Mouse (Mus musculus): ENCODE measurements around the gene Gigyf1. TPM values are rescaled to one million over a fixed set of nuclear protein-coding genes. Genes with fewer than 3 reads are reported as not detected.

Gigyf1 gene
- polyA plus RNA-seq, 1 experiment from 2014 or later, result 11.9 TPM

- peaks cover 11% of the 10 kb centered on the region for H3K4me1 ChIP-seq (ENCODE audit: insufficient read depth, low read length)
- peaks cover 91% of the 10 kb centered on the region for H3K36me3 ChIP-seq (ENCODE audit: insufficient read depth, low read length)
- H3K9me3 ChIP-seq (ENCODE audit: low read length), result no peaks in the 10 kb centered on the region
- H3K4me3 ChIP-seq (ENCODE audit: low read length), result no peak overlapping the region
- no peak overlapping the region for H3K4me2 ChIP-seq (replicated peaks; ENCODE audit: low read depth, low read length)
- no peak overlapping the region for H3K27ac ChIP-seq (ENCODE audit: low read length)
- WGBS, result 73% methylated on average over 16 of the region's 16 CpGs
- no peak for ATAC-seq (ENCODE audit: low FRiP score, low TSS enrichment)
- H3K27me3 ChIP-seq (ENCODE audit: insufficient read depth, low read length), result no peaks in the 10 kb centered on the region
- H3K9ac ChIP-seq (replicated peaks; ENCODE audit: low read length), result no peak overlapping the region
Observed at GRCm38 (mm10) chr5:137525511-137525910, 7.2 kb downstream of the Gigyf1 start.

GRCm38 (mm10) chr5:137526192-137526936 is 8.0 kb downstream of the Gigyf1 start:
- Histone ChIP-seq H3K9me3 (ENCODE audit: low read length) (no peaks in the 10 kb centered on the region), H3K36me3 (ENCODE audit: insufficient read depth, low read length) (peaks cover 83% of the 10 kb centered on the region), H3K9ac (replicated peaks; ENCODE audit: low read length) (no peak overlapping the region), H3K27ac (ENCODE audit: low read length) (0 out of 2 replicates have a peak overlapping the region, but pooled peaks have one; percentile 4), H3K4me1 (ENCODE audit: insufficient read depth, low read length) (peaks cover 12% of the 10 kb centered on the region), H3K4me3 (ENCODE audit: low read length) (no peak overlapping the region), H3K27me3 (ENCODE audit: insufficient read depth, low read length) (no peaks in the 10 kb centered on the region), H3K4me2 (replicated peaks; ENCODE audit: low read depth, low read length) (no peak overlapping the region)
- WGBS, result 38% methylated on average over 16 of the region's 16 CpGs
- ATAC-seq (ENCODE audit: low FRiP score, low TSS enrichment), result no peak

GRCm38 (mm10) chr5:137527413-137527812 is 9.1 kb downstream of the Gigyf1 start:
- Histone ChIP-seq H3K27ac (ENCODE audit: low read length) (no peak overlapping the region), H3K36me3 (ENCODE audit: insufficient read depth, low read length) (peaks cover 72% of the 10 kb centered on the region), H3K4me3 (ENCODE audit: low read length) (no peak overlapping the region), H3K9me3 (ENCODE audit: low read length) (no peaks in the 10 kb centered on the region), H3K27me3 (ENCODE audit: insufficient read depth, low read length) (no peaks in the 10 kb centered on the region), H3K9ac (replicated peaks; ENCODE audit: low read length) (no peak overlapping the region), H3K4me1 (ENCODE audit: insufficient read depth, low read length) (peaks cover 12% of the 10 kb centered on the region), H3K4me2 (replicated peaks; ENCODE audit: low read depth, low read length) (no peak overlapping the region)
- 56% methylated on average over 1 of the region's 1 CpGs for WGBS
- ATAC-seq (ENCODE audit: low FRiP score, low TSS enrichment), result no peak

GRCm38 (mm10) chr5:137528247-137528968 is 10.1 kb downstream of the Gigyf1 start:
- Histone ChIP-seq H3K4me1 (ENCODE audit: insufficient read depth, low read length) (peaks cover 12% of the 10 kb centered on the region), H3K4me3 (ENCODE audit: low read length) (no peak overlapping the region), H3K27me3 (ENCODE audit: insufficient read depth, low read length) (no peaks in the 10 kb centered on the region), H3K9me3 (ENCODE audit: low read length) (no peaks in the 10 kb centered on the region), H3K27ac (ENCODE audit: low read length) (no peak overlapping the region), H3K36me3 (ENCODE audit: insufficient read depth, low read length) (peaks cover 62% of the 10 kb centered on the region), H3K9ac (replicated peaks; ENCODE audit: low read length) (no peak overlapping the region), H3K4me2 (replicated peaks; ENCODE audit: low read depth, low read length) (no peak overlapping the region)
- 78% methylated on average over 22 of the region's 22 CpGs for WGBS
- no peak for ATAC-seq (ENCODE audit: low FRiP score, low TSS enrichment)

- no peaks in the 10 kb centered on the region for H3K27me3 ChIP-seq (ENCODE audit: insufficient read depth, low read length)
- WGBS, result 67% methylated on average over 15 of the region's 15 CpGs
- H3K9me3 ChIP-seq (ENCODE audit: low read length), result no peaks in the 10 kb centered on the region
- H3K9ac ChIP-seq (replicated peaks; ENCODE audit: low read length), result no peak overlapping the region
- no peak for ATAC-seq (ENCODE audit: low FRiP score, low TSS enrichment)
- H3K4me2 ChIP-seq (replicated peaks; ENCODE audit: low read depth, low read length), result no peak overlapping the region
- no peak overlapping the region for H3K27ac ChIP-seq (ENCODE audit: low read length)
- H3K4me1 ChIP-seq (ENCODE audit: insufficient read depth, low read length), result peaks cover 15% of the 10 kb centered on the region
- peaks cover 53% of the 10 kb centered on the region for H3K36me3 ChIP-seq (ENCODE audit: insufficient read depth, low read length)
- no peak overlapping the region for H3K4me3 ChIP-seq (ENCODE audit: low read length)
Observed at GRCm38 (mm10) chr5:137529221-137529995, 11.1 kb downstream of the Gigyf1 start.

GRCm38 (mm10) chr5:137530075-137530474 is 11.7 kb downstream of the Gigyf1 start:
- Histone ChIP-seq H3K4me2 (replicated peaks; ENCODE audit: low read depth, low read length) (peak overlapping the region; percentile 93), H3K36me3 (ENCODE audit: insufficient read depth, low read length) (peaks cover 46% of the 10 kb centered on the region), H3K27me3 (ENCODE audit: insufficient read depth, low read length) (no peaks in the 10 kb centered on the region), H3K9ac (replicated peaks; ENCODE audit: low read length) (peak overlapping the region; percentile 89), H3K4me1 (ENCODE audit: insufficient read depth, low read length) (peaks cover 15% of the 10 kb centered on the region), H3K9me3 (ENCODE audit: low read length) (no peaks in the 10 kb centered on the region), H3K27ac (ENCODE audit: low read length) (peak overlapping the region; percentile 94; the same call in 1 of the 2 replicates), H3K4me3 (ENCODE audit: low read length) (peak overlapping the region; percentile 68)
- WGBS, result 64% methylated on average over 8 of the region's 8 CpGs
- no peak for ATAC-seq (ENCODE audit: low FRiP score, low TSS enrichment)

- H3K9me3 ChIP-seq (ENCODE audit: low read length), result no peaks in the 10 kb centered on the region
- peak overlapping the region; percentile 68 for H3K4me3 ChIP-seq (ENCODE audit: low read length)
- H3K36me3 ChIP-seq (ENCODE audit: insufficient read depth, low read length), result peaks cover 39% of the 10 kb centered on the region
- H3K4me2 ChIP-seq (replicated peaks; ENCODE audit: low read depth, low read length), result peak overlapping the region; percentile 93
- H3K27ac ChIP-seq (ENCODE audit: low read length), result peak overlapping the region; percentile 94
- WGBS, result under 1% methylated on average over 37 of the region's 46 CpGs
- H3K9ac ChIP-seq (replicated peaks; ENCODE audit: low read length), result peak overlapping the region; percentile 89
- peaks cover 15% of the 10 kb centered on the region for H3K4me1 ChIP-seq (ENCODE audit: insufficient read depth, low read length)
- no peaks in the 10 kb centered on the region for H3K27me3 ChIP-seq (ENCODE audit: insufficient read depth, low read length)
- ATAC-seq (ENCODE audit: low FRiP score, low TSS enrichment), result peak; percentile 55
Observed at GRCm38 (mm10) chr5:137530588-137531413, 12.5 kb downstream of the Gigyf1 start.

GRCm38 (mm10) chr5:137531414-137532130 is 13.2 kb downstream of the Gigyf1 start:
- Histone ChIP-seq H3K27me3 (ENCODE audit: insufficient read depth, low read length) (no peaks in the 10 kb centered on the region), H3K9ac (replicated peaks; ENCODE audit: low read length) (peak overlapping the region; percentile 89), H3K4me2 (replicated peaks; ENCODE audit: low read depth, low read length) (peak overlapping the region; percentile 93), H3K4me3 (ENCODE audit: low read length) (peak overlapping the region; percentile 68), H3K9me3 (ENCODE audit: low read length) (no peaks in the 10 kb centered on the region), H3K27ac (ENCODE audit: low read length) (peak overlapping the region; percentile 94), H3K4me1 (ENCODE audit: insufficient read depth, low read length) (peaks cover 15% of the 10 kb centered on the region), H3K36me3 (ENCODE audit: insufficient read depth, low read length) (peaks cover 33% of the 10 kb centered on the region)
- under 1% methylated on average over 51 of the region's 51 CpGs for WGBS
- peak; percentile 8; the same call in 1 of the 2 replicates for ATAC-seq (ENCODE audit: low FRiP score, low TSS enrichment)
